In the genomic region with DNA sequence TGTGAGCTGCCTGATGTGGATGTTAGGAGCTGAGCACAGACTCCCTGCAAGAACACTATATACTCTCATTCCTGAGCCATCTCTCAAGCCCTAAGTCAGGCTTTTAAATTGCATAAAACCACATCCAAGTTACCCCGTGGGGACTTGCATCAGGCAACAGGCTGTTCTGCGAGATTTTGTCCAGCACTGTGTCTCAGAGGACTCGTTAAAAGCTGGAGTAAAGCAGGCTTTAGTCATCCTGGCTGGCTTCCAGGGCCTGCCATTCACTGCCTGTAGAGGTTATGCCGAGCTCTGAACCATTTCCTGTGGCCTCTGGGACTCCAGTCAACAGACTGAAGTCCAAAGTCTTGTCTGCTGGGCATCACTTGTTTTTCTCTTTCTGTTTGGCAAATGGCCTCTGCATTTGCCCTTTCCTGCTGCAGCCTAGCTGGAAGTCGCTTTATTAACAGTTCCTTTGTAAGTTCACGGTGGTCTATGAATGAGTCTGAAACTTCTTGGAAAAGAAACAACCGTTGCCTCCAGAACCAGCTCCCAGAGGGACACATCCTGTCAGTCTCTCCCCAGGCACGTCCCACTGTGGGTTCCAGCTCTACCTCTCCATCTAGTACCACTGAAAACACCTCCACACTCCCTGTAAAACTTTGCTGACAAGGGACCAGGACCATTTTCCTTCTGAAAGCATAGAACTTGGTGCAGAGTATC, we compare ENCODE assay signal across 8 mouse cellular contexts.
A peak's percentile ranks its signal among the peaks of the same experiment; 100 is the strongest.
DNase-seq lines count a peak whose midpoint lies in the region; ATAC-seq and TF ChIP-seq lines count a peak whose summit lies in the region.

No protein-coding gene starts in this region.

- WGBS in forebrain, embryonic 14.5 days, result 30% methylated on average over 8 of the region's 8 CpGs
- 64% methylated on average over 8 of the region's 8 CpGs for WGBS in forebrain, embryonic 11.5 days
- WGBS in cerebellum, adult 2 months, result 6% methylated on average over 8 of the region's 8 CpGs
- 31% methylated on average over 8 of the region's 8 CpGs for WGBS in lung, embryonic 15.5 days

- H3K27ac ChIP-seq in forebrain, embryonic 14.5 days (ENCODE audit: low read depth, low read length), result no peak overlapping the region
- H3K27ac ChIP-seq in forebrain, embryonic 11.5 days (ENCODE audit: low read depth, low read length), result no peak overlapping the region
- H3K27ac ChIP-seq in cerebellum, adult 2 months (ENCODE audit: insufficient read depth, low read length), result no peak overlapping the region
- 0 out of 2 replicates have a peak overlapping the region, but pooled peaks have one; percentile 3 for H3K27ac ChIP-seq in lung, embryonic 15.5 days

- H3K4me1 ChIP-seq in forebrain, embryonic 14.5 days (ENCODE audit: control insufficient read depth, insufficient read depth, low read length), result no peaks in the 10 kb centered on the region
- no peaks in the 10 kb centered on the region for H3K4me1 ChIP-seq in forebrain, embryonic 11.5 days (replicated peaks; ENCODE audit: control insufficient read depth, insufficient read depth, low read length)
- H3K4me1 ChIP-seq in cerebellum, adult 2 months (ENCODE audit: control insufficient read depth, insufficient read depth, low read length), result no peaks in the 10 kb centered on the region
- peaks cover 10% of the 10 kb centered on the region; the same call in 1 of the 2 replicates for H3K4me1 ChIP-seq in lung, embryonic 15.5 days

- no peaks in the 10 kb centered on the region for H3K27me3 ChIP-seq in forebrain, embryonic 14.5 days (replicated peaks; ENCODE audit: control insufficient read depth, insufficient read depth, low read length)
- H3K27me3 ChIP-seq in forebrain, embryonic 11.5 days (ENCODE audit: control insufficient read depth, insufficient read depth, low read length), result no peaks in the 10 kb centered on the region
- no peaks in the 10 kb centered on the region for H3K27me3 ChIP-seq in cerebellum, adult 2 months (ENCODE audit: control insufficient read depth, insufficient read depth, low read length)
- no peaks in the 10 kb centered on the region for H3K27me3 ChIP-seq in lung, embryonic 15.5 days

- TF ChIP-seq CTCF in cerebellum, adult 2 months (IDR thresholded peaks at IDR 0.05; ENCODE audit: borderline replicate concordance, insufficient read depth, low read depth, low read length), result no peak

- H3K9me3 ChIP-seq in forebrain, embryonic 14.5 days (replicated peaks; ENCODE audit: control insufficient read depth, low read length), result no peaks in the 10 kb centered on the region
- H3K9me3 ChIP-seq in forebrain, embryonic 11.5 days (ENCODE audit: control insufficient read depth, low read length), result no peaks in the 10 kb centered on the region
- no peaks in the 10 kb centered on the region for H3K9me3 ChIP-seq in lung, embryonic 15.5 days

- no peak for TF ChIP-seq POLR2A in cerebellum, adult 2 months (IDR thresholded peaks at IDR 0.05; ENCODE audit: borderline replicate concordance, insufficient read depth, low read length)

- DNase-seq in forebrain, embryonic 14.5 days (ENCODE audit: low spot score), result peak; percentile 76
- no peak for DNase-seq in forebrain, embryonic 11.5 days (ENCODE audit: low spot score)
- peak; percentile 23 to 27 for DNase-seq in cerebellum, adult 2 months
- DNase-seq in heart, adult 9 months (ENCODE audit: low spot score in 2 of 2), result peak; percentile 85 to 87
- peak; percentile 97 for DNase-seq in kidney, adult 9 months
- peak; percentile 67 to 82 for DNase-seq in urinary bladder, adult 18-20 months (ENCODE audit: low spot score in 2 of 2)
- DNase-seq in spleen, adult 12 weeks (ENCODE audit: low spot score), result no peak

- no peaks in the 10 kb centered on the region for H3K36me3 ChIP-seq in forebrain, embryonic 14.5 days (ENCODE audit: control insufficient read depth, insufficient read depth, low read length)
- H3K36me3 ChIP-seq in forebrain, embryonic 11.5 days (ENCODE audit: control insufficient read depth, insufficient read depth, low read length), result no peaks in the 10 kb centered on the region
- H3K36me3 ChIP-seq in lung, embryonic 15.5 days, result no peaks in the 10 kb centered on the region

- no peak overlapping the region for H3K9ac ChIP-seq in forebrain, embryonic 14.5 days (ENCODE audit: low read length)
- no peak overlapping the region for H3K9ac ChIP-seq in forebrain, embryonic 11.5 days (ENCODE audit: low read length)
- H3K9ac ChIP-seq in lung, embryonic 15.5 days, result no peak overlapping the region

- peak; percentile 60; the same call in 1 of the 2 replicates for ATAC-seq in forebrain, embryonic 14.5 days
- no peak for ATAC-seq in forebrain, embryonic 11.5 days (replicated peaks; ENCODE audit: low FRiP score)
- ATAC-seq in lung, embryonic 15.5 days (ENCODE audit: borderline replicate concordance, extremely low read depth, low FRiP score, low TSS enrichment), result peak; percentile 67

- no peak overlapping the region for H3K4me3 ChIP-seq in forebrain, embryonic 14.5 days (ENCODE audit: low read depth, low read length)
- no peak overlapping the region for H3K4me3 ChIP-seq in forebrain, embryonic 11.5 days (ENCODE audit: low read depth, low read length)
- no peak overlapping the region for H3K4me3 ChIP-seq in cerebellum, adult 2 months (replicated peaks; ENCODE audit: insufficient read depth, low read depth, low read length)
- no peak overlapping the region for H3K4me3 ChIP-seq in lung, embryonic 15.5 days

- H3K4me2 ChIP-seq in forebrain, embryonic 14.5 days (ENCODE audit: low read length), result no peak overlapping the region
- H3K4me2 ChIP-seq in forebrain, embryonic 11.5 days (ENCODE audit: low read depth, low read length, severe bottlenecking), result no peak overlapping the region
- H3K4me2 ChIP-seq in lung, embryonic 15.5 days, result no peak overlapping the region

Comparison
In these comparisons a context has a peak if more than half of its experiments do, and no peak if none do; other contexts are left out.
1. DNase-seq: peak in forebrain, embryonic 14.5 days (single experiment), cerebellum, adult 2 months (2 of 2), heart, adult 9 months (2 of 2), kidney, adult 9 months (single experiment) and urinary bladder, adult 18-20 months (2 of 2); none in forebrain, embryonic 11.5 days (single experiment) and spleen, adult 12 weeks (single experiment).